Mouse (Mus musculus) midbrain, postnatal 0 days (tissue): ENCODE results near the gene Sit1. TPM values are rescaled to one million over a fixed set of nuclear protein-coding genes. Genes with fewer than 3 reads are reported as not detected.
A peak's percentile ranks its signal among the peaks of the same experiment; 100 is the strongest.
"Not testable (repeated sequence)": the region's sequence is repeated elsewhere in the genome, so short reads cannot be mapped to it uniquely, and the experiment has no call there.

Experiments used
- ATAC-seq: fragments of 200-750 bp; cut with Nextera tagmentation; 2 replicates; pipeline ENCODE4 v1.8.0; 2017; ENCODE audit warnings: moderate number of reproducible peaks, mild to moderate bottlenecking, moderate TSS enrichment, moderate library complexity; ENCODE audit not compliant: low FRiP score
- DNase-seq: peaks from one replicate; pipeline ENCODE4 v3.0.0-alpha.2; 2015; ENCODE audit warnings: low spot score
- H3K27ac ChIP-seq: fragments of 300-500 bp; sonication (generic); 2 replicates; pipeline ENCODE4 v1.5.1; 2014; ENCODE audit warnings: low read depth, mild to moderate bottlenecking, low read length, mixed read lengths
- H3K27me3 ChIP-seq: fragments of 300-500 bp; sonication (generic); 2 replicates; pipeline ENCODE4 v1.6.1; 2014; ENCODE audit warnings: low read length, control low read depth, mixed read lengths; ENCODE audit not compliant: insufficient read depth
- H3K36me3 ChIP-seq: fragments of 300-500 bp; sonication (generic); 2 replicates; pipeline ENCODE4 v1.6.1; 2014; ENCODE audit warnings: low read length, control low read depth, mixed read lengths; ENCODE audit not compliant: insufficient read depth
- H3K4me1 ChIP-seq: fragments of 300-500 bp; sonication (generic); 2 replicates; pipeline ENCODE4 v1.6.1; 2014; ENCODE audit warnings: mild to moderate bottlenecking, control low read depth, antibody characterized with exemption, low read length, mixed read lengths; ENCODE audit not compliant: insufficient read depth
- H3K4me2 ChIP-seq: fragments of 300-500 bp; sonication (generic); 2 replicates; pipeline ENCODE4 v1.6.1; 2014; ENCODE audit warnings: low read depth, mild to moderate bottlenecking, low read length, mixed read lengths; ENCODE audit not compliant: poor library complexity, severe bottlenecking
- H3K4me3 ChIP-seq: fragments of 300-500 bp; sonication (generic); 2 replicates; pipeline ENCODE4 v1.5.1; 2014; ENCODE audit warnings: low read depth, mild to moderate bottlenecking, low read length, moderate library complexity
- H3K9ac ChIP-seq: fragments of 300-500 bp; sonication (generic); replicated peaks from 2 replicates; pipeline ENCODE4 v1.6.1; 2014; ENCODE audit warnings: mild to moderate bottlenecking, low read length, moderate library complexity, mixed read lengths; ENCODE audit not compliant: poor library complexity, severe bottlenecking
- H3K9me3 ChIP-seq: fragments of 300-500 bp; sonication (generic); 2 replicates; pipeline ENCODE4 v1.6.1; 2016; ENCODE audit warnings: low read length, control low read depth
- CTCF ChIP-seq: IDR thresholded peaks from 2 replicates; pipeline ENCODE4 v1.5.1; 2016; ENCODE audit warnings: antibody characterized with exemption, mild to moderate bottlenecking
- WGBS: fragments of 180-500 bp; shearing (Covaris S2); extraction: QIAGEN DNeasy Blood & Tissue Kit; methylation state at CpG from one replicate; pipeline ENCODE4 v1.1.7; 2014; 5-methylcytosine and 5-hydroxymethylcytosine counted together
- polyA plus RNA-seq: library from polyadenylated mRNA; unstranded; fragments of >200 nt; fragmentation: Nextera tagmentation; extraction: Ambion mirVana; gene quantifications from 2 replicates; pipeline ENCODE4 v1.2.1, GENCODE M21; 2015
- total RNA-seq: library from RNA; depleted of rRNA; stranded (reverse); fragments of >200 nt; gene quantifications from 2 replicates; pipeline ENCODE4 v1.2.3, GENCODE M21; 2014

Sit1 gene
- total and polyA plus RNA-seq, 2 experiments from 2014 or later: not detected

- no peak for ATAC-seq
- 35% methylated on average over 12 of the region's 12 CpGs for WGBS
- DNase-seq: no peak
- H3K4me1 ChIP-seq: 0 out of 2 replicates have a peak, but pooled peaks cover 6% of the 10 kb centered on the region
- peak overlapping the region; percentile 50 for H3K4me2 ChIP-seq
- H3K27me3 ChIP-seq: no peaks in the 10 kb centered on the region
- H3K9ac ChIP-seq: 0 out of 2 replicates have a peak overlapping the region, but pooled peaks have one; percentile 68
- TF ChIP-seq CTCF: no peak
- peak overlapping the region; percentile 88 for H3K27ac ChIP-seq
- peak overlapping the region; percentile 59 for H3K4me3 ChIP-seq
- no peaks in the 10 kb centered on the region for H3K9me3 ChIP-seq
- H3K36me3 ChIP-seq: peaks cover 3% of the 10 kb centered on the region; the same call in 1 of the 2 replicates
Measured at GRCm38 (mm10) chr4:43492101-43492820, 8.7 kb upstream of the Sit1 start.

DNA sequence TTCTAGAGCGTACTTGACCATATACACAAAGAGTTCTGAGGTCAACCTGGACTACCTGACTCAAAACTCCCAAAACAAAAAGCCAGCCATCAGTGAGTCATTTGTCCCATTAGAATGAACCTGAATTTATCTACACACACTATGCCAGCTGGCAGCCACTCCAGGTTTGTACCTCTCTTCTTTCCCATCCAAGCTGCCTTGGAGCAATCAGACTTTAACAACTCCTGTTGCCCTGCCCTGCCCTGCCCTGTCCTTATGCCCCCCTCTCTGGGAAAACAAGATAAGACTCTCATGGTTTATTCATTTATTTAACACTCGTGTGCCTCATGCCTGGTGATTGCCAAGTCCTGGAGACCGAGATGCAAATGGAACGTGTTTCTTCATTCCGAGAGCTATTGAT, 7.3 kb upstream of the Sit1 start:
- Histone ChIP-seq H3K27ac (no peak overlapping the region), H3K27me3 (no peaks in the 10 kb centered on the region), H3K9me3 (no peaks in the 10 kb centered on the region), H3K4me3 (no peak overlapping the region), H3K36me3 (peaks cover 2% of the 10 kb centered on the region; the same call in 1 of the 2 replicates), H3K4me1 (0 out of 2 replicates have a peak, but pooled peaks cover 6% of the 10 kb centered on the region), H3K9ac (no peak overlapping the region), H3K4me2 (no peak overlapping the region)
- DNase-seq: no peak
- ATAC-seq: no peak
- no peak for TF ChIP-seq CTCF
- WGBS: 73% methylated on average over 5 of the region's 5 CpGs

GRCm38 (mm10) chr4:43489611-43490010, 6.1 kb upstream of the Sit1 start:
- H3K36me3 ChIP-seq: no peaks in the 10 kb centered on the region
- no peaks in the 10 kb centered on the region for H3K4me1 ChIP-seq
- no peaks in the 10 kb centered on the region for H3K9me3 ChIP-seq
- H3K4me3 ChIP-seq: no peak overlapping the region
- ATAC-seq: no peak
- no peak overlapping the region for H3K27ac ChIP-seq
- no peaks in the 10 kb centered on the region for H3K27me3 ChIP-seq
- DNase-seq: no peak
- TF ChIP-seq CTCF: no peak
- WGBS: 95% methylated on average over 3 of the region's 3 CpGs
- no peak overlapping the region for H3K9ac ChIP-seq
- H3K4me2 ChIP-seq: no peak overlapping the region

- not testable (repeated sequence) for H3K4me1 ChIP-seq, H3K36me3 ChIP-seq, H3K4me2 ChIP-seq, H3K9ac ChIP-seq, ATAC-seq, H3K9me3 ChIP-seq, DNase-seq, H3K27ac ChIP-seq, H3K4me3 ChIP-seq, H3K27me3 ChIP-seq
- TF ChIP-seq CTCF: peak; percentile 37; the same call in 1 of the 2 replicates
- 86% methylated on average over 5 of the region's 5 CpGs for WGBS
Measured at GRCm38 (mm10) chr4:43485666-43486065, 2.1 kb upstream of the Sit1 start.

- no peaks in the 10 kb centered on the region for H3K4me1 ChIP-seq
- no peak overlapping the region for H3K9ac ChIP-seq
- H3K9me3 ChIP-seq: no peaks in the 10 kb centered on the region
- DNase-seq (no peak), ATAC-seq (no peak)
- no peak for TF ChIP-seq CTCF
- no peak overlapping the region for H3K4me3 ChIP-seq
- no peak overlapping the region for H3K4me2 ChIP-seq
- no peaks in the 10 kb centered on the region for H3K36me3 ChIP-seq
- 75% methylated on average over 10 of the region's 10 CpGs for WGBS
- no peaks in the 10 kb centered on the region for H3K27me3 ChIP-seq
- no peak overlapping the region for H3K27ac ChIP-seq
Measured at GRCm38 (mm10) chr4:43482591-43482990, 943 bp downstream of the Sit1 start.

- no peak for TF ChIP-seq CTCF
- no peaks in the 10 kb centered on the region for H3K9me3 ChIP-seq
- H3K27me3 ChIP-seq: no peaks in the 10 kb centered on the region
- ATAC-seq (no peak), DNase-seq (no peak)
- no peaks in the 10 kb centered on the region for H3K36me3 ChIP-seq
- WGBS: 69% methylated on average over 7 of the region's 7 CpGs
- no peak overlapping the region for H3K9ac ChIP-seq
- no peak overlapping the region for H3K4me3 ChIP-seq
- H3K27ac ChIP-seq: no peak overlapping the region
- no peak overlapping the region for H3K4me2 ChIP-seq
- no peaks in the 10 kb centered on the region for H3K4me1 ChIP-seq
Measured at GRCm38 (mm10) chr4:43481894-43482456, 1.6 kb downstream of the Sit1 start.
